Mouse (Mus musculus) megakaryocyte, embryonic 14.5 days (primary cell): ENCODE measurements around the gene Syce1. TPM values are rescaled to one million over a fixed set of nuclear protein-coding genes. Genes with fewer than 3 reads are reported as not detected.

Experiments used
- H3K27me3 ChIP-seq: replicated peaks from 2 replicates; pipeline ENCODE3; 2012; ENCODE audit warnings: inconsistent platforms
- H3K36me3 ChIP-seq: replicated peaks from 2 replicates; pipeline ENCODE3; 2012; ENCODE audit warnings: low read length, inconsistent platforms, mixed read lengths
- H3K4me1 ChIP-seq: 2 replicates; pipeline ENCODE4 v1.6.1; 2012; ENCODE audit warnings: inconsistent platforms
- H3K4me3 ChIP-seq: replicated peaks from 2 replicates; pipeline ENCODE3; 2012; ENCODE audit warnings: moderate library complexity, mild to moderate bottlenecking, inconsistent platforms
- H3K9me3 ChIP-seq: 2 replicates; pipeline ENCODE4 v1.6.1; 2012; ENCODE audit warnings: inconsistent platforms
- FLI1 ChIP-seq: IDR thresholded peaks from 2 replicates; pipeline ENCODE4 v1.6.1; 2012; ENCODE audit warnings: low read length, inconsistent platforms, mixed read lengths
- GATA1 ChIP-seq: IDR thresholded peaks from 3 replicates; pipeline ENCODE4 v1.6.1; 2012; ENCODE audit warnings: mixed read lengths, low read length, inconsistent platforms, borderline replicate concordance
- polyA plus RNA-seq: library from polyadenylated mRNA; stranded (reverse); fragments of >175 nt; gene quantifications from 2 replicates; pipeline ENCODE4 v1.2.3, GENCODE M21; 2012; ENCODE audit warnings: low replicate concordance; ENCODE audit not compliant: insufficient read depth

The Syce1 gene
- polyA plus RNA-seq, 1 experiment = 0.38 TPM

GRCm38 (mm10) chr7:140747402-140747801, 40.2 kb downstream of the Syce1 start:
- Histone ChIP-seq H3K27me3 (no peaks in the 10 kb centered on the region), H3K36me3 (no peaks in the 10 kb centered on the region), H3K9me3 (no peaks in the 10 kb centered on the region), H3K4me3 (no peak overlapping the region), H3K4me1 (no peaks in the 10 kb centered on the region)
- TF ChIP-seq GATA1 = no peak
- TF ChIP-seq FLI1 = no peak

- H3K4me1 ChIP-seq = no peaks in the 10 kb centered on the region
- H3K36me3 ChIP-seq = no peaks in the 10 kb centered on the region
- no peaks in the 10 kb centered on the region for H3K9me3 ChIP-seq
- TF ChIP-seq FLI1 (no peak), GATA1 (no peak)
- no peak overlapping the region for H3K4me3 ChIP-seq
- no peaks in the 10 kb centered on the region for H3K27me3 ChIP-seq
Observed at GRCm38 (mm10) chr7:140733162-140733561, 54.5 kb downstream of the Syce1 start.

Other genes with a start within 250 kb of the Syce1 start
- not detected in 2 replicates for gene Olfr538, start 220.0 kb downstream of the Syce1 start, polyA plus RNA-seq
- not detected in 2 replicates for gene Olfr46, start 186.6 kb downstream of the Syce1 start, polyA plus RNA-seq
- gene Olfr61, start 158.9 kb downstream of the Syce1 start, polyA plus RNA-seq = not detected in 2 replicates
- gene Olfr53, start 141.4 kb downstream of the Syce1 start, polyA plus RNA-seq = not detected in 2 replicates
- gene Olfr539, start 127.9 kb downstream of the Syce1 start, polyA plus RNA-seq = not detected in 2 replicates
- not detected in 2 replicates for gene Olfr45, start 105.9 kb downstream of the Syce1 start, polyA plus RNA-seq
- gene Olfr541, start 90.6 kb downstream of the Syce1 start, polyA plus RNA-seq = not detected in 2 replicates
- not detected in 2 replicates for gene Cyp2e1, start 24.1 kb downstream of the Syce1 start, polyA plus RNA-seq
- gene Zfp941, start 34.3 kb upstream of the Syce1 start, polyA plus RNA-seq = 1.8 TPM in 1 of 2 replicates, not detected in the other
- gene Urah, start 47.2 kb upstream of the Syce1 start, polyA plus RNA-seq = not detected in 2 replicates
- gene Scgb1c1, start 57.7 kb upstream of the Syce1 start, polyA plus RNA-seq = 1.1 TPM in 1 of 2 replicates, not detected in the other
- 0.13 TPM in 1 of 2 replicates, not detected in the other for gene Odf3, start 60.0 kb upstream of the Syce1 start, polyA plus RNA-seq
- gene Gm45785, start 68.5 kb upstream of the Syce1 start, polyA plus RNA-seq = not detected in 2 replicates
- gene Ric8a, start 69.1 kb upstream of the Syce1 start, polyA plus RNA-seq = 57.2 and 112 TPM in 2 replicates
- gene Bet1l, start 69.7 kb upstream of the Syce1 start, polyA plus RNA-seq = 4.0 and 23.4 TPM in 2 replicates
- gene Psmd13, start 94.1 kb upstream of the Syce1 start, polyA plus RNA-seq = 16.6 and 130 TPM in 2 replicates
- gene Sirt3, start 94.5 kb upstream of the Syce1 start, polyA plus RNA-seq = 25.1 and 60.6 TPM in 2 replicates
- gene Cox8b, start 112.6 kb upstream of the Syce1 start, polyA plus RNA-seq = not detected in 2 replicates
- gene Nlrp6, start 133.1 kb upstream of the Syce1 start, polyA plus RNA-seq = 18.0 and 21.3 TPM in 2 replicates
- 6.6 and 7.4 TPM in 2 replicates for gene Pgghg, start 153.5 kb upstream of the Syce1 start, polyA plus RNA-seq
- not detected in 2 replicates for gene Ifitm5, start 162.4 kb upstream of the Syce1 start, polyA plus RNA-seq
- gene Gm45717, start 168.1 kb upstream of the Syce1 start, polyA plus RNA-seq = not detected in 2 replicates
- gene Ifitm2, start 168.1 kb upstream of the Syce1 start, polyA plus RNA-seq = 93.8 and 722 TPM in 2 replicates
- gene Ifitm1, start 179.4 kb upstream of the Syce1 start, polyA plus RNA-seq = 27.5 and 76.2 TPM in 2 replicates
- 28.6 and 151 TPM in 2 replicates for gene Ifitm3, start 222.9 kb upstream of the Syce1 start, polyA plus RNA-seq
- 0.91 TPM in 1 of 2 replicates, not detected in the other for gene Ifitm6, start 230.1 kb upstream of the Syce1 start, polyA plus RNA-seq
- not detected in 2 replicates for gene Gm17387, start 241.3 kb upstream of the Syce1 start, polyA plus RNA-seq